Mouse (Mus musculus) Muller cell, postnatal 12 days (primary cell): ENCODE measurements at regions not wholly inside any gene's neighbourhood (a gene's known extent, or its start where the extent isn't known, plus 50 kb on each side); places are given as distances from the start of the nearest gene placed in this dataset.
A peak's percentile ranks its signal among the peaks of the same experiment; 100 is the strongest.
"Not testable (repeated sequence)": the region's sequence is repeated elsewhere in the genome, so short reads cannot be mapped to it uniquely, and the experiment has no call there.

Experiments used
- DNase-seq: peaks from one replicate; pipeline ENCODE4 v3.0.0-alpha.2; 2015; ENCODE audit errors: inconsistent ontology term

GRCm38 (mm10) chr8:56927166-56927565, 376.3 kb downstream of the Fbxo8 start:
- DNase-seq = no peak

GRCm38 (mm10) chr8:56929076-56929475, 378.2 kb downstream of the Fbxo8 start:
- no peak for DNase-seq

GRCm38 (mm10) chr8:56932421-56932820, 381.5 kb downstream of the Fbxo8 start:
- DNase-seq = peak; percentile 2

- DNase-seq = no peak
Measured at GRCm38 (mm10) chr8:56962186-56962585, 358.6 kb upstream of the Hand2 start.

- no peak for DNase-seq
Measured at GRCm38 (mm10) chr8:56970311-56970710, 350.5 kb upstream of the Hand2 start.

- no peak for DNase-seq
Measured at GRCm38 (mm10) chr8:56978994-56979393, 341.8 kb upstream of the Hand2 start.

GRCm38 (mm10) chr8:56979416-56979815, 341.4 kb upstream of the Hand2 start:
- no peak for DNase-seq

- DNase-seq = no peak
Measured at GRCm38 (mm10) chr8:57010318-57011024, 310.3 kb upstream of the Hand2 start.

- DNase-seq = peak; percentile 79
Measured at GRCm38 (mm10) chr8:57013813-57014320, 306.9 kb upstream of the Hand2 start.

GRCm38 (mm10) chr8:57016329-57016728, 304.5 kb upstream of the Hand2 start:
- no peak for DNase-seq

GRCm38 (mm10) chr8:57028096-57028495, 292.7 kb upstream of the Hand2 start:
- not testable (repeated sequence) for DNase-seq

- DNase-seq = no peak
Measured at GRCm38 (mm10) chr8:57048490-57048889, 272.3 kb upstream of the Hand2 start.

GRCm38 (mm10) chr8:57048909-57049308, 271.9 kb upstream of the Hand2 start:
- no peak for DNase-seq

GRCm38 (mm10) chr8:57052661-57053060, 268.1 kb upstream of the Hand2 start:
- DNase-seq = no peak

- no peak for DNase-seq
Measured at GRCm38 (mm10) chr8:57076995-57077394, 243.8 kb upstream of the Hand2 start.

GRCm38 (mm10) chr8:57086811-57087210, 234.0 kb upstream of the Hand2 start:
- peak; percentile 7 for DNase-seq

- DNase-seq = no peak
Measured at GRCm38 (mm10) chr8:57092403-57092802, 228.4 kb upstream of the Hand2 start.

- no peak for DNase-seq
Measured at GRCm38 (mm10) chr8:57095169-57095568, 225.6 kb upstream of the Hand2 start.

GRCm38 (mm10) chr8:57110765-57111402, 209.9 kb upstream of the Hand2 start:
- not testable (repeated sequence) for DNase-seq

- no peak for DNase-seq
Measured at GRCm38 (mm10) chr8:57111403-57111771, 209.4 kb upstream of the Hand2 start.

- no peak for DNase-seq
Measured at GRCm38 (mm10) chr8:57113915-57114314, 206.9 kb upstream of the Hand2 start.

GRCm38 (mm10) chr8:57115303-57115702, 205.5 kb upstream of the Hand2 start:
- no peak for DNase-seq

- no peak for DNase-seq
Measured at GRCm38 (mm10) chr8:57134041-57134440, 186.7 kb upstream of the Hand2 start.
